Mouse (Mus musculus): ENCODE data around the gene Lgals8.

Gene Lgals8

DNA sequence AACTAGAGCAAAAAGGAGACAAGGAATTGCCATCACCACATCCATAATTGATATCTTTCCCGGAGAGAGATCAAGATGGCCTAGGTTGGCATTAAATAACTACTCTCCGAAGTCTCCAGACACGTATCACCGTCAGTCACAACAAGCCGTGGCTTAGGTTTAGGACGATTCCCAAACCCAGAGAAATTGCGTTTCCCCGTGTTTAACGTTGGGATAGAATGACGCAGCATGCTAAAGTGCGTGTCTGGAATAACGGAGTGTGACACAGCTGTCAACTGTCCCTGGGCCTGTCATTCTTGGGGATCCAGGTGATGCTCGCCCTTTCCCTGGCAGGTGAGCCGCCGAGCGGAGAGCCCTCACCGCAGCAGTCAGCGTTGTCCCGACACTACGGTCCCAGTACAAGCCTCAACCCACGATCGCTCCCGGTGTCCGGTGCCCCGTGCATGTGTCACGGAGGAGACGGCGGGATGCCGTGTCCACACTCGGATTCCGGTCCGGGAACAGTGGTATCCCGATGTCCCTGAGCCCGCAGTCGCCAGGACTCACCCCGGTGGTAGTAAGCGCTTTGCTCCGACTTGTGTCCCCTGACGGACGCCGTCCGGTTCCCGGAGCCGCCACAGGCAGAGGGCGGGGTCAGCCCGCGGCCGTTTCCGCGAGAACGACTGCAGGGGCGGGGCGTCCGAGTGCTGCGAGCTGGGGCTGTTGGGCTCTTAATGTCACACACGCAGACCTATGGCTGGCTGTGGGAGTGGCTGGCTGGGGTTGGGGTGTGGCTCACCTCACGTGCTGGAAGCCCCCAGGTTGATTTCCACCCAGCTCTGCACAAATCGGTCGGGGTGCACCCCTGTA, 3.6 kb downstream of the Lgals8 start:
- peak; percentile 76 to 81 for DNase-seq (ENCODE audit: low spot score in 2 of 2)

DNA sequence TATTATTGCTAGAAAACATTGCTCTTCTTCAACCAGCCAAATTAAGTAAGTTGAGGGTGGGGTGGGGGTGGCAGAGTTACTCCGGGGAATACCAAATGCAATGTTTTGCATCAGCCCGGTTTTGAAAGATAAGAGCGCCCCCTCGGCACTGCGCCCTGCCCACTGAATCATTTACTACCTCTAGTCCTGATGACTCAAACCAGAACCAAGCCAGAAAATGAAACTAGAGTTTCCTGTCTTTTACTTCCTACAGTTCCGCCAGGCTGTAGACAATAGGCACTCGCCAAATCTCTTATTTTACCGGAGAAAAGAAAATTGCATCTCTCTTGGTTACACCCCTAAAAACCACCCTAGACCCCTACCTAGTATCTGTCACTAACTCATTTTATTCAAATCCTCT, 4.3 kb downstream of the Lgals8 start:
- peak in 1 of 2 experiments; percentile 41 for DNase-seq (ENCODE audit: low spot score in 2 of 2)

- no peak for DNase-seq (ENCODE audit: low spot score in 2 of 2)
Observed at GRCm38 (mm10) chr13:12456711-12457110, 8.0 kb downstream of the Lgals8 start.

DNA sequence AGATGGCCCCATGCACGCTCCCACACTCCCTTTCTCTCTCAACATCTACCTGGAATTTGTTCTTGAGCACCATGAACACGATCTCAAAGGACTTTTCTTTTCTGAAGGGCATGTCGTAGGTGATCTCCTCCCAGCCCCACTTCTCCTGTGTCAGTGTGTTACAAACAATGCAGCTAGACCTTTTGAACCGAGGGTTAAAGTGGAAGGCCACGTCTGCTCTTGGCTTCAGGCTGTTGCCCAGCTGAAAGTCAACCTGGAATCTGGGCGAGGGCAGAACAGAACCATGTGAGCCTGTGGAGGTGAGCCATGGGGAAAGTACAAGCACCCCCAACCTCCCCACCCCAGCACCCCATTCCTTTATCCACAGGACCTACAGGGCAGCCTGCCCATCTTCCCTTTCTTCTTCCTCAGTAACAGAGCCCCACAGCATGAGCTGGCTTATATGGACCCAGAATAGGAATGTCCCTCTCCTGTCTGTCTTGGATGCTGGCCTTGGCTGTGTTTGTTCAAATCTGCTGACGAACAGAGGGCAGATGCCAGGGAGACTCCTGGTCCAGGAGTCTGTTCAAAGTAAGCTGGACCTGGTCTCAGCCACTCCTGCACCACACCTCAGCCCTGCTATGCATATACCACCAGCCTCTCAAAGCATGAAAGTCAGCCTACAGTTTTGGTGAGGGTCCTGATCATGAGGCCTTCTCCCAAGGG, 9.9 kb downstream of the Lgals8 start:
- no peak for DNase-seq (ENCODE audit: low spot score in 2 of 2)

DNA sequence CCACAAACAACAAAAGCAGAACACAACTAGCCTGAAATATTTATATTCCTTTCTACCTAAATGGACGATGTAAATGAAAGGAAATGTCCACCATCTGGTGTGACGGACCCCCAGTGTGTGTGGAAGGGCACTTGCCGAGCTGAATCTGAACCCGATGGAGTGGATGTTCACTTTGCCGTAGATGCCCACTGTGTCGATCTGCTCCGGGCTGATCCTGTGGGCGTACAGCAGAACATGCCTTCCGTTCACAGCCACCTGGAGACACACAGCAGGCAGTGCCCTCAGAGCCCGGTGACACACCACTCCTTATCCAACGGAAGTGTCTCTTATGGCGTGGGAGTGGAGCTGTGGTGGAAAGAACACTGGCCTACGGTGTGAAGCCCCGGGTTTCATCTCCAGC, 11.6 kb downstream of the Lgals8 start:
- DNase-seq (ENCODE audit: low spot score in 2 of 2) = no peak

GRCm38 (mm10) chr13:12442008-12442587, 22.6 kb downstream of the Lgals8 start:
- DNase-seq (ENCODE audit: low spot score in 2 of 2) = peak in 1 of 2 experiments; percentile 34

DNA sequence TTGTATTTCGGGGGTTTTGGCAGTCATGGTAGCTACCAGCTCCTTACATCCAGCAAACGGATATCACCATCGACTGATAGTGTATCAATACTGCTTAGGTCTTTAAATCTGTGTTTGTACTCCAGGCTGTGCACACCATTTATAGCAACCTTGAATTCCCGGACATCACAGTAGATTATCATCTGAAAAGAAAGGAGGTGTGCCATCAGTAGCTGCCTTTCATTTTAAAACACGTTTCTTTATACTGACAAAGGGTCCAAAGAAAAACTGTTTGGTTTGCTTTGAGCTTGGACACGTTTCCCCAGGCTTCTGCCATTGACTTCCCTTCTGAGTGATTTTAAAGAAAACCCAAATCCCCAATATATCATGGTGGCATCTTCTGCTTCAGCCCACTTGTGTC, 23.9 kb downstream of the Lgals8 start:
- DNase-seq (ENCODE audit: low spot score in 2 of 2) = no peak

- no peak for DNase-seq (ENCODE audit: low spot score in 2 of 2)
Observed at GRCm38 (mm10) chr13:12439586-12439985, 25.2 kb downstream of the Lgals8 start.

GRCm38 (mm10) chr13:12433843-12434242, 30.9 kb downstream of the Lgals8 start:
- DNase-seq (ENCODE audit: low spot score in 2 of 2) = no peak

GRCm38 (mm10) chr13:12428556-12428955, 36.2 kb downstream of the Lgals8 start:
- no peak for DNase-seq (ENCODE audit: low spot score in 2 of 2)

DNA sequence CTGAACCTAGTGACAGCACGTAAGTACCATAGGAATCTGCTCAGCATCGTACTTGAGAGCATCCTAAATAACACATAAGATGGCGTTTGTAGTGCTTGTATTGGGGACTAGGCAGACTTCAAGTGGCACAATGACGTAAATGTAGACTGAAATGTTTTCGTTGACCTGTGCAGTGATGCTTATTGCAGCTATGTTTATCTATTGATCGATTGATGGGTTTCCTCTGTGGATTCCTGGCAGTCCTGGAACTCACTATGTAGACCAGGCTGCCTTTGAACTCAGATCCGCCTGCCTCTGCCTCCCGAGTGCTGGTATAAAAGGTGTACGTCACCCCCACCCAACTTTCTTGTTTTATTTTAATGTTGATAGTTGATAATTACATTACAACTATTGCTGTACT, 44.1 kb downstream of the Lgals8 start:
- no peak for DNase-seq (ENCODE audit: low spot score in 2 of 2)

DNA sequence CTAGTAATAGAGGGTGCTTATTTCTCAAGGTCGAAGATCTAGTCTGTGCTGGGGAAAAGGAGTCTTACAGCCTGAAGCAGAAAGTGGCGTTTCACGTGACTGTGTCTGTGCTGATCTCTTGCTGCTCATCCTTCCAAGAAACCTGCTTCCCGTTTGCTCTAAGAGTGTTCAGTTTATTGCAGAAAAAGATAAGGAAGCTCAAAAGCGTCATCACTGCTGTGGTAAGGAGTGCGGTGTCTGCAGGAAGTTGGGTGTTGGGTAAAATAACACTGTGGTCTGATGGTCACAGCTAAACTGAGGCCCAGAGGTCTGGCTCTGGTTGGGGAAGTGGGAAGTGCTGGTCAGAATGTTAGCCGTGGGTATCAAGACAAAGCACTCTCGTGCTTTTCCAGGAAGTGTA, 52.7 kb downstream of the Lgals8 start:
- DNase-seq (ENCODE audit: low spot score in 2 of 2) = peak in 1 of 2 experiments; percentile 18

DNA sequence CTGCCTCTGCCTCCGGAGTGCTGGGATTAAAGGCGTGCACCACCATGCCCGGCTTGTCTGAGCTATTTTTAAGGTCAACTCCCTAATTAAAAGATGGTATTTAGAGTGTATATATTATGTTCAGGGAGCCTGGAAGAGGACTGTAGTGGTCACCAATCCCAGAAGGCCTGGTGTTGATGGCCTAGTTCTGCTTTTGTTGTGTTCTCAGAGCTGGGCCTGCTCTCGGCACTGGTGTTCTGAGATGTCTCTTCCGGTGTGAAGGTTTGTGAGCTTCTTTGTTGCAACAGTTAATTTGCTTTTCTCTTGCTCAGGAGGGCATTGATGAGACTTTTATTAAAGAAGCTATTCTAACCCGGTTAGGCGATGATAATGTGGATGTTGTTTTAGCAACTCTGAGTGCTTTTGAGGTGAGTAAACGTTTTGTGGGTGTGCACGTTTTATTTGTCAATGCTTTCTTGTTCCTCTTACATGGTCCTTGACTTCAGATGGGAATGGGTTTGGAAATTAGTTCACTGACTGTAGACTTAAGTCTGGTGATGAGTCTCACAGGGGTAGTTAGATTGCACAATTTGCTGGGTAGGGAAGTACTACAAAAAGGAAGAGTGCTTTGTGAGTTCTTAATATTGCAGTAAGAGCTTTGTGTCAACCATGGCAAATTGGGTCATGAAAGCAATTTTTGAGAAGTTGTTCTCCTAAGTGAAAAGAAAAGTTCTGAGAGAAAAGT, 56.2 kb downstream of the Lgals8 start:
- DNase-seq (ENCODE audit: low spot score in 2 of 2) = no peak

GRCm38 (mm10) chr13:12395571-12395970, 69.2 kb downstream of the Lgals8 start:
- DNase-seq (ENCODE audit: low spot score in 2 of 2) = peak in 1 of 2 experiments; percentile 14

GRCm38 (mm10) chr13:12394609-12395505, 69.9 kb downstream of the Lgals8 start, which contains the start of gene Heatr1:
Heatr1 (plus strand) TSS chr13:12395027.
- DNase-seq (ENCODE audit: low spot score in 2 of 2) = peak; percentile 93

Data from frontal cortex, postnatal 14 days (tissue).